In the genomic region with DNA sequence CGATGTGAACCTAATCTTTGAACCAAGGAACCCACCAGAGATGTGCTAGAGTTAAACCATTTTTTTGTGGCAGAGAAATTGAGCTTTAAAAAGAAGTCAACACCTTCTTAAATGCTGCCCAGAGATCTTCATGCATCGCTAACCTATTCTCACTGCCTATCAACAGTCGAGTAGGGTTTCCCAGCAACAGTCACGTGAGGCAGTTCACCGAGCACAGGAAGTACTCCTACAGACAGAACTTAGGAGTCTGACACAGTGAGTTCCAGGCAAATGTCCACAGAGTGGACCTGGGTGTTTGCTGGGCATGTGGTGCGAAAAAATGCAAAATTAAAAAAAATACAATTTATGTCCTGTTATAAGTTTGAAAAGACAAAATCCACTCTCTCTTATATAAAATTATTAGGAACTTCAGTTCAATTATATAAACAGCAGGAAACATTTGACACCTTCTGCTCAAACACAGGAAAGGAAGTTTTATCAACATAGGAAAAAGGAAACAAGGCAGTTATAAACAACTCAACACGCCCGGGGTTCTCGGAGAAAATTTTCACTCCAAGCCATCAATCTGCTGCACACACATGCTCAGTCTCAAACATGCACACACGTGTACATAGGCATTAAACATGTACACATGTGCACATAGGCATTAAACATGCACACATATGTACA, we compare ENCODE assay signal across 11 mouse cellular contexts.
DNase-seq lines count a peak whose midpoint lies in the region; ATAC-seq lines count a peak whose summit lies in the region.
"Had no signal": no experiment of that assay in that cellular context is flagged by ENCODE, and none has a peak within 500 bp of the region (broad histone marks: within the 10 kb centered on the region; RNA-seq: fewer than 3 reads in every experiment).

No protein-coding gene starts in this region.

- H3K4me3 ChIP-seq in heart, embryonic 14.5 days (ENCODE audit: control insufficient read depth in 1 of 2, insufficient read depth in 1 of 2, low read depth in 1 of 2, low read length in 2 of 2), result no peak overlapping the region
- H3K4me3 ChIP-seq in midbrain, embryonic 15.5 days, result no peak overlapping the region
- H3K4me3 ChIP-seq: neural tube, embryonic 12.5 days had no signal

- 40% methylated on average over 10 of the region's 10 CpGs for WGBS in heart, embryonic 14.5 days
- WGBS in midbrain, embryonic 15.5 days, result 67% methylated on average over 10 of the region's 10 CpGs

- H3K4me1 ChIP-seq in heart, embryonic 14.5 days (ENCODE audit: control insufficient read depth in 2 of 2, insufficient read depth in 2 of 2, low read length in 2 of 2), result peaks cover 22 to 55% of the 10 kb centered on the region in 2 experiments
- H3K4me1 ChIP-seq in midbrain, embryonic 15.5 days, result peaks cover 6% of the 10 kb centered on the region

- no peaks in the 10 kb centered on the region for H3K9me3 ChIP-seq in heart, embryonic 14.5 days (ENCODE audit: control insufficient read depth, low read length)
- no peaks in the 10 kb centered on the region for H3K9me3 ChIP-seq in midbrain, embryonic 15.5 days
- H3K9me3 ChIP-seq: neural tube, embryonic 12.5 days had no signal

- DNase-seq in heart, adult 11 months, result peak; percentile 97
- DNase-seq in heart, postnatal 4 days, result no peak
- DNase-seq in 416B (ENCODE audit: low read depth), result peak; percentile 46
- peak; percentile 77 to 91 for DNase-seq in kidney, postnatal 25 days
- DNase-seq in urinary bladder, adult 18-20 months (ENCODE audit: low spot score in 2 of 2), result no peak
- no peak for DNase-seq in ovary, adult 18-20 months (ENCODE audit: low spot score)
- DNase-seq: gastrocnemius, postnatal 14 days; layer of hippocampus, adult 9-11 months had no signal

- H3K4me2 ChIP-seq in heart, embryonic 14.5 days (ENCODE audit: low read length), result no peak overlapping the region
- no peak overlapping the region for H3K4me2 ChIP-seq in midbrain, embryonic 15.5 days
- H3K4me2 ChIP-seq: neural tube, embryonic 12.5 days had no signal

- no peaks in the 10 kb centered on the region for H3K27me3 ChIP-seq in heart, embryonic 14.5 days (ENCODE audit: control insufficient read depth, insufficient read depth, low read length)
- no peaks in the 10 kb centered on the region for H3K27me3 ChIP-seq in midbrain, embryonic 15.5 days (replicated peaks)
- H3K27me3 ChIP-seq: neural tube, embryonic 12.5 days had no signal

- peak overlapping the region in 1 of 2 experiments; percentile 16; a peak in 1 of 4 replicates for H3K27ac ChIP-seq in heart, embryonic 14.5 days (replicated peaks in 1 of 2; ENCODE audit: control insufficient read depth in 1 of 2, insufficient read depth in 1 of 2, low read depth in 2 of 2, low read length in 2 of 2)
- H3K27ac ChIP-seq in midbrain, embryonic 15.5 days, result no peak overlapping the region
- H3K27ac ChIP-seq: neural tube, embryonic 12.5 days had no signal

- H3K9ac ChIP-seq in heart, embryonic 14.5 days (ENCODE audit: low read length), result no peak overlapping the region
- no peak overlapping the region for H3K9ac ChIP-seq in midbrain, embryonic 15.5 days
- H3K9ac ChIP-seq: neural tube, embryonic 12.5 days had no signal

- no peaks in the 10 kb centered on the region for H3K36me3 ChIP-seq in heart, embryonic 14.5 days (ENCODE audit: control insufficient read depth, insufficient read depth, low read length)
- no peaks in the 10 kb centered on the region for H3K36me3 ChIP-seq in midbrain, embryonic 15.5 days (replicated peaks)
- H3K36me3 ChIP-seq: neural tube, embryonic 12.5 days had no signal

- 0 out of 2 replicates have a peak, but pooled peaks have one; percentile 46 for ATAC-seq in heart, embryonic 14.5 days (ENCODE audit: insufficient number of reproducible peaks, insufficient read depth, low FRiP score, low read depth)
- ATAC-seq in midbrain, embryonic 15.5 days (replicated peaks), result no peak

Comparison
In these comparisons a context has a peak if more than half of its experiments do, and no peak if none do; other contexts are left out.
1. DNase-seq: peak in heart, adult 11 months (single experiment), 416B (single experiment) and kidney, postnatal 25 days (2 of 2); none in heart, postnatal 4 days (single experiment), urinary bladder, adult 18-20 months (0 of 2) and ovary, adult 18-20 months (single experiment).